Mouse (Mus musculus): ENCODE results near the gene Astn2. TPM values are rescaled to one million over a fixed set of nuclear protein-coding genes. Genes with fewer than 3 reads are reported as not detected.

Astn2 gene
- total and polyA plus RNA-seq, 2 experiments: 0.77 to 1.2 TPM

DNA sequence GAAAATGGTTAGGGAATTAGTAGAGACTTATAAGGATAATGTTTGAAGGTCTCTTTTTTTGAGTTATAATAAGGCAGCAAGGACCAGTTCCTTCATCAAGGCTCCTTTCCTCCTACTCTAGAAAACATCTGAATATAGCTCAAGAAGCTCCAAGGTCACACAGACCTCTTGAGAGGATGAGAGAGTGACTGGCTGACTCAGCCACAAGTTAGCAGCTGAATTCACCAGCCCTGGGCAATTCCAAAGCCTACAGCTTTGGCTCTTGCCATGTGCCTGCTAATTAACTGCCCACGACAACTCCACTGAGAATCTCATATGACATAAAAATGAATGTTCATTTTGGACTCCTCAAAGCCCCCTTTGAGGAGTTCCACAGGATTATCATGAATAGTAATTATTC lies 686.5 kb downstream of the Astn2 start:
- Histone ChIP-seq H3K27me3 (ENCODE audit: control insufficient read depth, insufficient read depth, low read length) (no peaks in the 10 kb centered on the region), H3K36me3 (ENCODE audit: control insufficient read depth, insufficient read depth, low read length) (no peaks in the 10 kb centered on the region), H3K4me1 (ENCODE audit: control insufficient read depth, insufficient read depth, low read length) (no peaks in the 10 kb centered on the region), H3K9ac (ENCODE audit: low read depth, low read length) (no peak overlapping the region), H3K79me2 (ENCODE audit: control insufficient read depth, insufficient read depth, low read length) (no peaks in the 10 kb centered on the region), H3K4me3 (ENCODE audit: insufficient read depth, low read depth, low read length) (no peak overlapping the region), H3K27ac (replicated peaks; ENCODE audit: insufficient read depth, low read depth, low read length) (no peak overlapping the region)
- DNase-seq (ENCODE audit: extremely low read depth, low read depth, low spot score): no peak
- 74% methylated on average over 1 of the region's 1 CpGs for WGBS
- TF ChIP-seq CTCF (IDR thresholded peaks at IDR 0.05; ENCODE audit: low read depth, low read length) (no peak), POLR2A (IDR thresholded peaks at IDR 0.05; ENCODE audit: extremely low read depth, insufficient read depth, low read length) (no peak)

DNA sequence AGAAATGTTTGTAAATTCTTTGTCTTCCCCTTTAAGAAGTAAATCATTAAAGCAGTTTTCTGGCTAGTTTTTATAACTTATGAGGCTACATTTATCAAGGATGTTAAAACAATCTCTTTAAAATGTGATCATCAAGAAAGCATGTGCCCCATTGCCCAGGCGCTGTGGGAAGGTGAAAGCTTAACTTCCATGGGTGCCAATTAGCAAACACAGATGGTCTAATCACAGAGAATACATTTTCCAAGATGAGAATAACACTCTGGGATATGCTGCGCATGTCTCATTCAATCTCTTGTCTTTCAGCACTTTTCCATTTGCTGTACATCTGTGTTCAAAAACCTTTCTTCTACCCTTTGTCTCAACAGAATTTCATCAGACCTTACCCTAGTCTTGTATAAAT lies 688.3 kb downstream of the Astn2 start:
- Histone ChIP-seq H3K9ac (ENCODE audit: low read depth, low read length) (no peak overlapping the region), H3K4me3 (ENCODE audit: insufficient read depth, low read depth, low read length) (no peak overlapping the region), H3K36me3 (ENCODE audit: control insufficient read depth, insufficient read depth, low read length) (no peaks in the 10 kb centered on the region), H3K27me3 (ENCODE audit: control insufficient read depth, insufficient read depth, low read length) (no peaks in the 10 kb centered on the region), H3K79me2 (ENCODE audit: control insufficient read depth, insufficient read depth, low read length) (no peaks in the 10 kb centered on the region), H3K27ac (replicated peaks; ENCODE audit: insufficient read depth, low read depth, low read length) (no peak overlapping the region), H3K4me1 (ENCODE audit: control insufficient read depth, insufficient read depth, low read length) (no peaks in the 10 kb centered on the region)
- WGBS: 87% methylated on average over 2 of the region's 2 CpGs
- DNase-seq (ENCODE audit: extremely low read depth, low read depth, low spot score): no peak
- no peak for TF ChIP-seq POLR2A (IDR thresholded peaks at IDR 0.05; ENCODE audit: extremely low read depth, insufficient read depth, low read length)

DNA sequence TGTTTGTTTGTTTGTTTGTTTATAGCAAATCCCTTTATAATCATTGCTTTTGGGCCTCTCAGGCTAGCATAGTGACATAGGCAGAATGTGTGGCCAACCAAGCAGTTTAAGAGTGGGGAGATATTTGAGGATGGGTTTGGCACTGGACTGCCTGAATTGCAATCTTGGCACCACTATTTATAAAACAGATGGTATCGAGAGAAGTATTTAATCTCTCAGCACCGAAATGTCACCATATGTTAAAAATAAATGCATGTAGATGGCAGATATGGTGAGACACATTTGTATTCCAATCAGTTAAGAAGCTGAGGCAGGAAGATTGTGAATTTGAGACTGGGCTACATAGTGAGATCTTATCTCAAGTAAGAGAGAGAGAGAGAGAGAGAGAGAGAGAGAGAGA lies 692.7 kb downstream of the Astn2 start:
- no peak for DNase-seq (ENCODE audit: extremely low read depth, low read depth, low spot score)
- H3K9ac ChIP-seq (ENCODE audit: low read depth, low read length): no peak overlapping the region
- no peaks in the 10 kb centered on the region for H3K36me3 ChIP-seq (ENCODE audit: control insufficient read depth, insufficient read depth, low read length)
- WGBS: 82% methylated on average over 2 of the region's 2 CpGs
- H3K4me3 ChIP-seq (ENCODE audit: insufficient read depth, low read depth, low read length): no peak overlapping the region
- TF ChIP-seq CTCF (IDR thresholded peaks at IDR 0.05; ENCODE audit: low read depth, low read length): no peak
- H3K27me3 ChIP-seq (ENCODE audit: control insufficient read depth, insufficient read depth, low read length): no peaks in the 10 kb centered on the region
- H3K27ac ChIP-seq (replicated peaks; ENCODE audit: insufficient read depth, low read depth, low read length): no peak overlapping the region
- H3K4me1 ChIP-seq (ENCODE audit: control insufficient read depth, insufficient read depth, low read length): no peaks in the 10 kb centered on the region
- H3K79me2 ChIP-seq (ENCODE audit: control insufficient read depth, insufficient read depth, low read length): no peaks in the 10 kb centered on the region

DNA sequence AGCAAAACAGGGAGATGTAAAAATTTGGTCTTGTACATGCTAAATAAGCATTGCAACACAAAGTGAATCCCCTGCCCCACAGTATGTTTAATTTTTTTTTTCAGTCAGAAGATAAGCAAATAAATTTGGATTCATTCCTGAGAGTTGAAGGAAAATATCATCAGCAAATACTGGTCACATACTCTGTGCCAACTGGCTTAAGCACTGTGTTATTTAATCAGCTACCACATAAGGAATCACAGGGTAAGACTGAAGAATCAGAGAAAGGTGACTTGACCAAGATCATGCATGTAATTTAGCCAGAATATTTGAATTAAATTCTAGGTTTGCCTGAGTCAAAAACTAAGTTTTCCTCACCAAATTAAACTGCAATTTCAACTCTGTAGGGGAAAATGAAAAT lies 693.8 kb downstream of the Astn2 start:
- Histone ChIP-seq H3K27me3 (ENCODE audit: control insufficient read depth, insufficient read depth, low read length) (no peaks in the 10 kb centered on the region), H3K36me3 (ENCODE audit: control insufficient read depth, insufficient read depth, low read length) (no peaks in the 10 kb centered on the region), H3K79me2 (ENCODE audit: control insufficient read depth, insufficient read depth, low read length) (no peaks in the 10 kb centered on the region), H3K9ac (ENCODE audit: low read depth, low read length) (no peak overlapping the region), H3K4me1 (ENCODE audit: control insufficient read depth, insufficient read depth, low read length) (no peaks in the 10 kb centered on the region), H3K27ac (replicated peaks; ENCODE audit: insufficient read depth, low read depth, low read length) (no peak overlapping the region), H3K4me3 (ENCODE audit: insufficient read depth, low read depth, low read length) (no peak overlapping the region)
- no peak for DNase-seq (ENCODE audit: extremely low read depth, low read depth, low spot score)
- TF ChIP-seq POLR2A (IDR thresholded peaks at IDR 0.05; ENCODE audit: extremely low read depth, insufficient read depth, low read length): no peak
- no peak for TF ChIP-seq CTCF (IDR thresholded peaks at IDR 0.05; ENCODE audit: low read depth, low read length)

DNA sequence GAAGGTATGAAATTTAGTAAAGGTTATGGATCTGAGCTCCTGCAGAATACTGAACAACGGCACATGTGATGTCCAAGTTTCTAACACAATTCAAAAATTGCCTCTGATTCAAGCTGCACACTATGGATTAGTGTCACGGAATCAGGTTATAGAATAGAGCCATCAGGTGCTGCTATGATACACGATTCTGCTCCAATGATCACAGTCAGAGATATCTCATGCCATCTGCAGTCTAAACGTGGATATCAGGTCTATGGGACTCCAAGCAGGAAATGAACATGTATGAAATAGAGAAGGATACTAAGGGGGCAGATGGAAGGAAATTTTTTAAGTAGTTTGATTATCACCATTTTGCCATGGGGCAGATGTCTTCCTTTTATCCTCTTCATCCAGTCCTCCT lies 702.6 kb downstream of the Astn2 start:
- no peak for DNase-seq (ENCODE audit: extremely low read depth, low read depth, low spot score)
- H3K27ac ChIP-seq (replicated peaks; ENCODE audit: insufficient read depth, low read depth, low read length): no peak overlapping the region
- 73% methylated on average over 4 of the region's 4 CpGs for WGBS
- no peaks in the 10 kb centered on the region for H3K79me2 ChIP-seq (ENCODE audit: control insufficient read depth, insufficient read depth, low read length)
- TF ChIP-seq CTCF (IDR thresholded peaks at IDR 0.05; ENCODE audit: low read depth, low read length): no peak
- no peak for TF ChIP-seq POLR2A (IDR thresholded peaks at IDR 0.05; ENCODE audit: extremely low read depth, insufficient read depth, low read length)
- H3K36me3 ChIP-seq (ENCODE audit: control insufficient read depth, insufficient read depth, low read length): no peaks in the 10 kb centered on the region
- H3K9ac ChIP-seq (ENCODE audit: low read depth, low read length): no peak overlapping the region
- H3K4me3 ChIP-seq (ENCODE audit: insufficient read depth, low read depth, low read length): no peak overlapping the region
- H3K27me3 ChIP-seq (ENCODE audit: control insufficient read depth, insufficient read depth, low read length): no peaks in the 10 kb centered on the region
- no peaks in the 10 kb centered on the region for H3K4me1 ChIP-seq (ENCODE audit: control insufficient read depth, insufficient read depth, low read length)

DNA sequence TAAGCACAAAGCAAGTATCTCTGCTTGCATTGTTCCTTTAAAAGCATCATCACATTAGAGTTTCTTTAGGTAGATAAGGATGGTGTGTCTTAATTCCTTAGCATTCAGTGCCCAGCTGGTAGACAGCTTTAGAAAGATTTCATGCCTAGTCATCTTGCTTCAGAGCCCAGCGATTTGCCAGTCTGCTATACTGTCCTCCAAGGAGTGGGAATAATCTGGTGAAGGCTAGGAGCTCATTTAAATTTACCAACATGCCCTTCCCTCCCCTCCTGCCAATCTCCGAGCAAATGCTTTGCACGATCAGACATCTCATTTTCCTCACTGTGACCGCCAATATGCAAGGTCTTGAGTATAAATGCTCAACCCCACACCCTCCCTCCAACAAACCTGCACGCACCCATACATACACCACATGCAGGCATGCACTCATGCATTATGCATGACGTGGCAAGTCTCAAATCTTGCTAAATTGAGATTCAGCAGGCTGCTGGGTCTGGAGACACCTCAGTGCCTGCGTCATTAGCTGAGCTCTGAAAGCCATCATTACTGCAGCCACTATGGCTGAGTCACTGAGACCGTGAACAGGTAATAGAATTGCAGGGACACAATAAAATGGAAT lies 704.6 kb downstream of the Astn2 start:
- WGBS: 73% methylated on average over 8 of the region's 8 CpGs
- Histone ChIP-seq H3K27me3 (ENCODE audit: control insufficient read depth, insufficient read depth, low read length) (no peaks in the 10 kb centered on the region), H3K9ac (ENCODE audit: low read depth, low read length) (no peak overlapping the region), H3K79me2 (ENCODE audit: control insufficient read depth, insufficient read depth, low read length) (no peaks in the 10 kb centered on the region), H3K4me3 (ENCODE audit: insufficient read depth, low read depth, low read length) (no peak overlapping the region), H3K4me1 (ENCODE audit: control insufficient read depth, insufficient read depth, low read length) (no peaks in the 10 kb centered on the region), H3K36me3 (ENCODE audit: control insufficient read depth, insufficient read depth, low read length) (no peaks in the 10 kb centered on the region), H3K27ac (replicated peaks; ENCODE audit: insufficient read depth, low read depth, low read length) (no peak overlapping the region)
- no peak for TF ChIP-seq CTCF (IDR thresholded peaks at IDR 0.05; ENCODE audit: low read depth, low read length)
- TF ChIP-seq POLR2A (IDR thresholded peaks at IDR 0.05; ENCODE audit: extremely low read depth, insufficient read depth, low read length): no peak
- DNase-seq (ENCODE audit: extremely low read depth, low read depth, low spot score): no peak

Measured in liver, adult 2 months (tissue).